Mouse (Mus musculus) layer of hippocampus, adult 8-10 months (tissue): Measurements from ENCODE around the gene Ftl1. TPM values are rescaled to one million over a fixed set of nuclear protein-coding genes. Genes with fewer than 3 reads are reported as not detected.
"Not testable (repeated sequence)": the region's sequence is repeated elsewhere in the genome, so short reads cannot be mapped to it uniquely, and the experiment has no call there.

ENCODE experiments used
- DNase-seq, 2 experiments: peaks; one replicate each; pipeline ENCODE4 v3.0.0; 2022; ENCODE audit warnings: low spot score in 2 of 2
- total RNA-seq, 4 experiments: library from RNA; stranded (reverse); gene quantifications; 2 replicates each; pipeline ENCODE4 v1.2.4; 2022

The Ftl1 gene
- total RNA-seq, 4 experiments from 2014 or later, result 176 to 331 (median 227) TPM

DNA sequence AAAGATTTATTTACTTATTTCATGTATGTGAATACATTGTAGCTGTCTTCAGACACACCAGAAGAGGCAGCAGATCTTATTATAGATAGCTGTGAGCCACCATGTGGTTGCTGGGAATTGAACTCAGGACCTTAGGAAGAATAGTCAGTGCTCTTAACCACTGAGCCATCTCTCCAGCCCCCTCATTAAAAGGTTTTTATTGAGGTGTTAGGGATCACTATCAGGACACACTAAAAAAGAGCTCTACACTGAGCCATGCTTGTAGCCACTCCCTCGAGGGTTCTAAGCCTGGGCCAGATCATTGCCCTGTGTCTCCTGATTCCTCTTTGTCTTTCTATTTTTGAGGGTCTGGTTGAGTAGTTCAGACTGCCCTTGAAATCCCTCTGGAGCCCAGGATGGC lies 16.8 kb upstream of the Ftl1 start:
- DNase-seq, result no peak

DNA sequence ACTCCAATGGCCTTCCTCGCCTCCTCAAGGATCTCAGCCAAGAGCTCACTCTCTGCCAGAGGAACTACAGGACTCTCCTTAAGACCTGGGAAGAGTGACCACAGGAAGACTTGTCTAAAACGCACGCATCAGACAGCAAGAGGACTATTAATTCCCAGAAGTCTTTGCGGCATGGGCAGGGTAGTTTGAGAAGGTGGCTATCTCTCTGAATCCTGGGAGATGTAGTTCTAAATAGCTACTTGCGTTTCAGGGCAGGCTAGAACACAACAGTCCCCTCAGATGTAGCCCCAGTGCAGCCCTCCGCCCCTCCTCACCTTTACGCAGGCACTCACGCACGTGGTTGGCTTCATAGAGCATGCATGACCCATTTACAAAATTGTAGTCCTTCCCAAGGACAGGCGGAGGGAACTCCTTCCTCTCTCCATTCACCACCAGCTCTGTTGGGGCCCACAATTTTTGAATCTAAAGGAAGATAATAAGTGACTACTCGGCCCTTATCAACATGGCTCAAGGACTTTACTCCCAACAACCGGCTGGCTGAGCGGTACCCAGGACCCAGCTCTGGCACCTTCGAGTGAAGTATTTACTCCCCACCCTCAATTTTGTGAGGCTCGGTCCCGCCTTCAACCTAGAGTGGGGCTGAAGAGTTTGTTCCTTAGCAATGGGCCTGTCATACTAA lies 15.7 kb upstream of the Ftl1 start:
- no peak for DNase-seq

- peak in 1 of 2 experiments; percentile 79 for DNase-seq
Measured at GRCm38 (mm10) chr7:45470869-45471268, 11.2 kb upstream of the Ftl1 start.

GRCm38 (mm10) chr7:45467090-45467670 lies 7.5 kb upstream of the Ftl1 start:
- no peak for DNase-seq

DNA sequence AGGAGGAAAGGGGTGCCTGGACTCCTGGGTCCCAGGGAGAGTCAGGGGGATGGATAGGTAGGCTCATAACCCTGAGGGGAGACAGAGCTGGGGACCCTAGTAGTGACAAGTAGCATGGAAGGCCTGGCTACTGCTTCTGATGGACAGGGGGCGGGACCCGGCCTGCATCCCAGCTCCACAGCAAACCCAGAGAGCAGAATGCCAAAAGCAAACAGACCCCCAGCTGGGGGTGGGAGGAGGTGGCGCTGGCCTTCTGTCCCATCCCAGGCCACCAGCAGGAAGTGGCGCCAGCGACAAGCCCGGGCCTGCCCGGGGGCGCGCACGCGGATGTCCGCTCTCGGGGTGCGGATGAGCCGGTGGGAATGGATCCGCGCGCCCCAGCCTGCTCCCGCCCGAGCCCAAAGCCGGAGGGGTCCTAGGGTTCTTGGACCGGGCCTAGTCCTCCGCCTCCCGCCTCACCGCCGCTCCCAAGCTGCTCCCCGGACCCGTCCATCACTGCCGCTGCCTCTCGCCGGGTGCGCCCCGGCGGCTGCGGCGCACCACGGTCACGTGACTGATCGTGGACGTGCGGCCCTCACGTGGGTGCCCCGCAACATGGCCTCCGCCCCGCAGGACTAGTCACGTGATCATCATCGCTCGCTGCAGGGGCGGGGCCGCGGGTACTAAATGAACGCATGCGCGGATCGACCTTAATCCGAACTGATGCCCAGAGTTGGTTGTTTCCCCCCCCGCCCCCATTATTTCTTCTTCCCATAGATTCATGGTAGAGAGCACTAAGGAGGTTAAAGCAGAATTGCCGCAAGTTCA lies 6.8 kb upstream of the Ftl1 start, which contains the start of gene Bax:
TSS of gene Bax (minus strand) at position 616 of the 807 bp plus-strand sequence.
- peak; percentile 95 to 96 for DNase-seq

DNA sequence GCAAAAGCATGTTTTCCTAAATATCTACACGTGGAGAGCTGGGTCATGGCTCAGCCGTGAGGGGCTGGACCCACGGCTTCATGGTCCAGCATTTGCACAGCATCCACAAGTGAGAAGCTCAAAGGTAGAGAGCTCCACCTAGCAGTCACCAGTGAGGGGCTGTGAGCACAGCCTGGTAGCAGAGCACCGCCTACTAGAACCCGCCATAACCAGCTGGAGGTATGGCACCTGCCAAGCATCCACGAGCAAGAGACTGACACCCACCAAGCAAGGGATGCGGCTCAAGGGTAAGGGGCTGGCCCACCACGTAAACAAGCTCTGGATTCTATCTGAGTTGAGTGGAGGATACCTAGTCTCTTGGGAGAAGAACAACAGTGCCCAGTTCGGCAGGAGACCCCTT lies 5.9 kb upstream of the Ftl1 start:
- no peak for DNase-seq

DNA sequence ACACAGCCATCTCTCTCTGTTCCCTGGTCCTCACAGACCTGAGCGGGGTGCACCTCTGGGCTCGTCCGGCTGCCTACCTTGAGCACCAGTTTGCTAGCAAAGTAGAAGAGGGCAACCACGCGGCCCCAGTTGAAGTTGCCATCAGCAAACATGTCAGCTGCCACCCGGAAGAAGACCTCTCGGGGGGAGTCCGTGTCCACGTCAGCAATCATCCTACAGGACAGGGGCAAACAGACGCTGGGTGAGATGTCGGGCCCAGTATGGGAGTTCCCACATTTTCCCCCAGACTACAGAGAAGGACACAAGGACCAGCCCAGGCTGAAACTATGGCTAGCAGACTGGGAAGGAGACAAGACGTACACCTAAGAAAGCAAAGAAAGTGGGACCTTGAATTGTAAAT lies 5.4 kb upstream of the Ftl1 start:
- DNase-seq, result no peak

DNA sequence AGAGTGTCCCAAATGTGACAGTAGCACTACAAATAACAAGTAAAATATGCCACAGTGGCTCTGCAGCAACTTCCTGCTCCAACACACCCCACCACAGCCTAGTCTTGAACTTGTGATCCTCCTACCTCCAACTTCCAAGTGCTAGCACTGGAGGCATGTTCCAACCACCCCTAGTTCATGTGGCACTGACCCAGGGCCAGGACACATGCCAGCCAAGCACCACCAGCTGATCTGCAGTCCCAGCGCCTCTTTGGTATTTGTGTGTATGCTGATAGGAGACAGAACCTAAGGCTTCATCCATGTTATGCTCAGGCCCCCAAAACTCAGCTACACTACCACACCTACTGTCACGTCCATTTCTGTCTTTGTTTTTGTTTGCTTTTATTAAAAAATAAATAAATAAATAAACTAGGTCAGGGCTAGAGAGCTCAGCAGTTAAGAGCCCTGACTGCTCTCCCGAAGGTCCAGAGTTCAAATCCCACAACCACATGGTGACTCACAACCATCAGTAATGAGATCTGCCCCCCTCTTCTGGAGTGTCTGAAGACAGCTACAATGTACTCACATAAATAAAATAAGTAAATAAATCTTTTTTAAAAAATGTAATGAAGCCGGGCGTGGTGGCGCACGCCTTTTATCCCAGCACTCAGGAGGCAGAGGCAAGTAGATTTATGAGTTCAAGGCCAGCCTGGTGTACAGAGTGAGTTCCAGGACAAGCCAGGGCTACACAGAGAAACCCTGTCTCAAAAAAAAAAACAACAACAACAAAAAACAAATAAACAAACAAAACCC lies 4.5 kb upstream of the Ftl1 start:
- no peak for DNase-seq

DNA sequence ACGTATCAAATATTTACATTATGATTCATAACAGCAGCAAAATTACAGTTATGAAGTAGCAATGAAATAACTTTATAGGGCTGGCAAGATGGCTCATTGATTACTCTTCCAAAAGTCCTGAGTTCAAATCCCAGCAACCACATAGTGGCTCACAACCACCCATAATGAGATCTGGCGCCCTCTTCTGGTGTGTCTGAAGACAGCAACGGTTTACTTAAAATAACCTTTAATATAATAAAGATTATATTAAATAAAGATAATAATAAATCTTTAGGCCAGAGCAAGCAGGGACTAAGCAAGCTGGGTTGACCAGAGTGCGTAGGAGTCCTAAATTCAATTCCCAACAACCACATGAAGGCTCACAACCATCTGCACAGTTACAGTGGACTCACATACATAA lies 3.2 kb upstream of the Ftl1 start:
- not testable (repeated sequence) for DNase-seq

DNA sequence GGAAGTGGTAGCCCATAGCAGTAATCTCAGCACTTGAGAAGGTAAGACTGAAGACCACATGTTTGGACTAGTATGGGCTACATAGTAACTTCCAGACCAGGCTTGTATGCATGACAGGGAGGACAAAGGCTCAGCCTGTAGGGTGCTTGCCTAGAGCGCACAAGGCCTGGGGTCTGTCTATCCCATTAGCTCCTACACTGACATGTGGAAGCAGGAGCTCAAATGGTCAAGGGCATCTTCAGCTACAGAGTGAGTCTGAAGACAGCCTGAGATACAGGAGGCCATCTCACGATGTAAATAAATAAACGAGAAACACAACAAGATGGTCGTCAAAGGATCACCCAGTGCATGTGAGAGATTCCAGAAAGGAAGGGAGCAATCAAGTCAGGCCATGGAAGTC lies 2.6 kb upstream of the Ftl1 start:
- DNase-seq, result no peak

- DNase-seq, result no peak
Measured at GRCm38 (mm10) chr7:45461781-45462180, 2.1 kb upstream of the Ftl1 start.

DNA sequence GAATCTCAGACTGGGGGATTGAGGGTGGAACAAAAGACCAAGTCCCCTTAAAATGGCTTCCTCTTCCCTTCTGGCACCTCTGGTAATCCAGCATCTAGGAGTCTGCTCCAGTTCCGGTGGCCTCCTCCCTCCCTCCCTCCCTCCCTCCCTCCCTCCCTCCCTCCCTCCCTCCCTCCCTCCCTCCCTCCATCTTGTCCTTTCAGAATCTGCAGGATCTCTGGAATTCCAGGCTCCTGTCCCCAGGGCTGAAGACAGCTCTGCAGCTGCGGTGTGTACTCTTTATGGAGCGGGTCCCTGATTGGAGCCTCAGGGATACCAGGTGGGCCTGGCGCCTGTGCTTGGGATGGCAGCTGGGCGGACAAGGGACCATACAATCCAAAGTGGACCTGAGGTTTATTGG lies 1.6 kb upstream of the Ftl1 start:
- no peak for DNase-seq

DNA sequence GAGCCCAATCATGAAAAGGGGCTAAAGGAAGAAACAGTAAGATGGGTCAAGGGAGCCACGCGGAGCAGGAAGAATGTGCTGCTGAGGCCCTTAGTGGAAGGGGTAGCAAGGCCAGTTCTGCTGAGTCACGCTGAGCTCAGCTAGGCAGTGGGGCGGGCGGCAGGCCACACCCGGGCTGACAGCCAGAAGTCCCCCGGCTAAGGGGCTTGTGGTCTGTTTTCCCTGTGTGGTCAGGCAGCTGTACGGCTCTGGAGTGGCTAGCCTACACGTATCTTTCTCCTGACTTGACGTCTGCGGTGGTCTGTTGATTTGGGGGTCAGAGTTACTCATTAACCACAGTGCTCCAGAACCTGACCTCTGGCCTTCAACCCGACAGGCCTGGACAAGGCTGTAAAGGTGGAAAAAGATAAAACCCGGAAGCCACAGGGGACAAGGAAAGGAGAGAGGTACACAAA lies 1.2 kb upstream of the Ftl1 start:
- DNase-seq, result no peak

DNA sequence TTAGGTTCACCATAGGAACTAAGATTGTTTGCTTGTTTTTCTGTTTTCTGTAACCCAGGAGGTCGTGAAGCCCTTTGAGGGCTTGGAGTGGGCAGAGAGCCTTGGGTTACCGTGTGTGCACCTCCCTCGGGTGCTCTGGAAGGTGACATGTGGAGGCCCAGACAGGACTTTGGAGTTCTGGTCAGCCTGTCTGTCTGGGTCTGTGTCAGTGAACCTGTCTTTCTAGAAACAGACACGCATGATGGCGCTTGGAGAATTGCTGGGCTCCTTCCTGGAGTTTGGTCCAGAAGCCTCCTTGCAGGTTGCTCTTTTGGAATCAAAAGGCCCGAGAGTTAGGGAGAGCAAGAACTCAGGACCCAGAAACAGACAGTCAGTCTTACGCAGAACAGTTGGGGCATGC lies 693 bp upstream of the Ftl1 start:
- DNase-seq, result no peak

DNA sequence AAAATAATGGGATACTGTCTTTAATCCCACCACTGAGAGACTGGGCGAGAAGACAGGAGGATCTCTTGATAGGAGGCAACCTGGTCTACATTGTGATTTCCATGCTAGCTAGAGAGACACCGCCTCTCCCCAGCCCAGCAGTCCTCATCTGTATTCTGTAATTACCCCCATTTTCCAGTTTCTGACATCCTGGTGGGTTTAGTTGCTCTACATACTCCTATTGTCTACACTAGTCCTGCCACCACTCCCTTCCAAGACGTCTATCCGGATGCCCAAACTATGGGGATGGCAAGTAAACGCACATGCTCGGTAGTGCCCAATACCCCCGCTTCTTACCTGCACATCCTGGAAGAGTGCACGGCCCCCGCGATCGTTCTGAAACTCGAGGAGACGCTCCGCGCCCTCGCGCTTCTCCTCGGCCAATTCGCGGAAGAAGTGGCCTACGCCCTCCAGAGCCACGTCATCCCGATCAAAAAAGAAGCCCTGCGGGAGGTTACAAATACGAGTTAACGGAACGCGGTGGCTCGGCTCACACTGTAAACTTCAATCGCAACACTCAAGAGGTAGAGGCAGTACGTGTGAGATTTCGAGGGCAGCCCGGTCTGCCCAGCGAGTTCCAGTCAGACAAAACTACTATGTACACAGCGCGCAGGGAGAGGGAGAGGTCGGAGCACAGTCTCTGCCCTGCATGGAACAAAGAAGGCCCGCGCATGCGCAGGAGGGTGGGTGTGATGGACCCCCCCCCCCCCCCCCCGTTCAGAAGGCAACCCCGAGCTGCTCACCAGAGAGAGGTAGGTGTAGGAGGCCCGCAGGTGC lies 728 bp downstream of the Ftl1 start:
- DNase-seq, result peak; percentile 68 to 71

DNA sequence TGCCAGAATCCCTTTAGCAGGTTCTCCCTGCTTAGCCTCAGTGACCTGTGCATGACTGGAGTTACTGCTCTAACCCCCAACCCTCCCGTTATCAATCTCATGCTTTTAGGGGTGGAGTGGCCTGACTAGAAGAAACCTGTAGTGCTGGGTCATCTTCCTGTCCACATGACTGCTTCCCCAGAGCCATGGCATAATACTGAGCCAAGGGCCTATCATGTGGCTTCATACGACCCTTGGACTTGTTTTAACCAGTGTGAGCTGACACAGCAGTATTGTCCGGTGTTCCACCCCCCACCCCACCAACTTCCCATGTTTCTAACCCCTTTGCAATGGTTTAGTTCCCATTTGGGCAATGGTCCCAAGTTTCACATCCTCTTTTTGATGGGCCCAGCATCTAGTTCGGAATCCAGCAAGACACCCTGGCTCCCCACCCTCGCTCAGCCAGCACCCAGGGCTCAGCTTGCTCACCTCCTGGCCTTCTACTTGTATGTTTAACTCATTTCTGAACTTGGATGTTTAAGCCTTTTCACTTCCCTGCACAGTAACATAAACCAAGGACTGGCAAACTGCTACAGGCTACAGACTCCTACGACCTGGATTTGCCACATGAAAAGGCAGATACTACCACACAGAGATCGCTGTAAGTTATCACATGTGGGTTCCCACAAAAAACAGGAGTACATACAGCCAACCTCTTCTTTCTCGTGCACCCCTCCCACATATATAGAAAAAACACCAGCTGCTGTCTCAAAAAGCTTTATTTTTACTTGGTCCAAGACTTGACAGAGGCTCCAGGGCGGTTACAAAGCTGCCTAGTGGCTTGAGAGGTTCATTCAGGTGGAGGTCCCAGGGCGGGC lies 2.3 kb downstream of the Ftl1 start:
- DNase-seq, result no peak

DNA sequence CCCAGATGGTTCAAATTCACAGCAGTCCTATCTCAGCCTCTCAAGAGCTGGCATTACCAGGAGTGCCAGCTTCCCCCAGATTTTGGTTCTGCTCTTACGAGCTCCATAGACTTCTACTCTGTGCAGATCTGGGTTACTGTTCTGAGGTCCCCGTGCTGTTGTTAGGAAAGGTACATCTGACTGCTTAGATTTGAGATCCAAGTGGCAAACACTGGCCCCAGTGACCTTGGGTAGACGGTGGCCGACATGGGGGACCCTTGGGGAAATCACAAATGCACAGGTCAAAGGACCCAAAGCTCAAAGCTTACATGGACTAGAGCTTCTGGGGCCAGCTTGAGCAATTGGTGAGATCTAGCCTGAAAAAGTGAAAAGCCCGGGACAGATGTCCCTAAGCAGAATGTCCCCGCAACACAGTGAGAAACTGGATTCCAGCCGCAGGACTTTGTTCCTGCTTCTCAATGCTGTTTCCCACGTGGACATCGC lies 2.9 kb downstream of the Ftl1 start:
- DNase-seq, result no peak

GRCm38 (mm10) chr7:45455932-45456696 lies 3.6 kb downstream of the Ftl1 start:
- DNase-seq, result no peak

- DNase-seq, result no peak
Measured at GRCm38 (mm10) chr7:45454971-45455370, 4.7 kb downstream of the Ftl1 start.
